Mouse (Mus musculus) liver, embryonic 12.5 days (tissue): ENCODE data around the gene Engase. TPM values are rescaled to one million over a fixed set of nuclear protein-coding genes. Genes with fewer than 3 reads are reported as not detected.

Experiments
- ATAC-seq: fragments of 200-750 bp; cut with Nextera tagmentation; 2 replicates; pipeline ENCODE4 v1.8.0; 2017; ENCODE audit warnings: moderate number of reproducible peaks, mild to moderate bottlenecking, moderate library complexity
- H3K27ac ChIP-seq: fragments of 300-500 bp; sonication (generic); 2 replicates; pipeline ENCODE4 v1.5.1; 2016; ENCODE audit warnings: mild to moderate bottlenecking
- H3K27me3 ChIP-seq: fragments of 300-500 bp; sonication (generic); replicated peaks from 2 replicates; pipeline ENCODE4 v1.6.1; 2016; ENCODE audit warnings: mild to moderate bottlenecking, moderate library complexity
- H3K36me3 ChIP-seq: fragments of 300-500 bp; sonication (generic); 2 replicates; pipeline ENCODE4 v1.6.1; 2016; ENCODE audit warnings: mild to moderate bottlenecking, moderate library complexity
- H3K4me1 ChIP-seq: fragments of 300-500 bp; sonication (generic); 2 replicates; pipeline ENCODE4 v1.6.1; 2016
- H3K4me2 ChIP-seq: fragments of 300-500 bp; sonication (generic); 2 replicates; pipeline ENCODE4 v1.6.1; 2016; ENCODE audit warnings: mild to moderate bottlenecking, moderate library complexity
- H3K4me3 ChIP-seq: fragments of 300-500 bp; sonication (generic); 2 replicates; pipeline ENCODE4 v1.5.1; 2016; ENCODE audit warnings: mild to moderate bottlenecking, moderate library complexity
- H3K9ac ChIP-seq: fragments of 300-500 bp; sonication (generic); 2 replicates; pipeline ENCODE4 v1.6.1; 2016; ENCODE audit warnings: mild to moderate bottlenecking, moderate library complexity
- H3K9me3 ChIP-seq: fragments of 300-500 bp; sonication (generic); replicated peaks from 2 replicates; pipeline ENCODE4 v1.6.1; 2016; ENCODE audit warnings: mild to moderate bottlenecking, moderate library complexity
- WGBS: fragments of 180-500 bp; shearing (Covaris S2); methylation state at CpG from one replicate; pipeline ENCODE4 v1.1.7; 2016; ENCODE audit not compliant: insufficient replicate concordance; 5-methylcytosine and 5-hydroxymethylcytosine counted together
- polyA plus RNA-seq: library from polyadenylated mRNA; unstranded; fragments of >200 nt; fragmentation: Nextera tagmentation; extraction: Ambion mirVana; gene quantifications from 2 replicates; pipeline ENCODE4 v1.2.1, GENCODE M21; 2016

Gene Engase
- 11.7 and 12.6 TPM in 2 replicates for polyA plus RNA-seq

DNA sequence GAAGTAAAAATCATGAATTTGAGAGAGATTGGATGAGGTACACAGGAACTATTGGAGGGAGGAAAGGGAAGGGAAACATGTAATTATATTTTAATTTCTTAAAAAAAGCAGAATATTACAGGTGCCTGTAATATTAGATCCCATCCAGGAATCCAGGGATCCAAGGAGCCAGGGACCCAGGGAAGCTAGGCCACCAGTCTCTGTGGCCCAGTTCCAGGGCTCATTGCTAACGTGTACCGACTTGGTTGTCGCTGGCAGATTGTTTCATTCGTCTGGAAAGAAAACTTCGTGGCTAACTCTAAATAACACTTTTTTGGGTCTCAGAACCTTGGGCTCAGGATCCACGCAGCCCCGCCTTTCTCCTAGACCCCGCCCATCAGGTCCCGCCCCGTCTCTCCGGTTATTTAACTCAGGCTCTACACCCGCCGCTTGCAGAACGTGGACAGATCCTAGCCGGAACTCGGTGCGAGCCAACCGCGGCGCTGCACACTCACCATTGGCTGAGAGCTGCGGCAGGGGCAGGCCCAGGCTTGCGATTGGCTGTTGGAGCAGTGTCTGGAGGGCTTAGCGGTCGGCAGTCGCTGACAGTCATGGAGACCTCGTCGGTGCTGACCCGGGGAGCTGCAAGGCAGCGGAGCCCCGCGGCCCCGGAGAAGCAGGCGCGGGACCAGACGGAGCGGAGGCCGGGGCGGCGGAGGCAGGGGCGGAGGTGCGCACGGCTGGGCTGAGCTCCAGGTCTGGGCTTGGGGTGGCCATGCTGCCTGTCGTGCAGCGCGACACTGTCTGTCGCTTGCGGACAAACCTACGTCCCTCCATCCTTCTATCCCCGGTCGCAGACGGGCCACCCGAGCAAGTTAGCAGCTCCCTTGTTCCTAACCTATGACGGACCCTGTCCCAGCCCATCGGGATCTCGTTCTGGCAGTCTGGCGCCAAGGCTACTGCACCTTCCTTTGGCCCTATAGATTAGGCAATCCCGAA lies at the start of gene Engase:
Gene Engase, plus strand, starts transcription at position 434 of the 978 bp plus-strand sequence.
- peak within 1 kb of the TSS; percentile 70 for H3K27ac ChIP-seq
- peak; percentile 99 for ATAC-seq
- H3K36me3 ChIP-seq, result peaks cover 24% of the 10 kb centered on the region
- H3K4me1 ChIP-seq, result peaks cover 46% of the 10 kb centered on the region
- H3K27me3 ChIP-seq, result no peaks in the 10 kb centered on the region
- H3K9me3 ChIP-seq, result no peaks in the 10 kb centered on the region
- H3K9ac ChIP-seq, result peak within 1 kb of the TSS; percentile 81
- peak within 1 kb of the TSS; percentile 94 for H3K4me2 ChIP-seq
- 1% methylated on average over 57 of the region's 57 CpGs for WGBS
- H3K4me3 ChIP-seq, result peak within 1 kb of the TSS; percentile 76

DNA sequence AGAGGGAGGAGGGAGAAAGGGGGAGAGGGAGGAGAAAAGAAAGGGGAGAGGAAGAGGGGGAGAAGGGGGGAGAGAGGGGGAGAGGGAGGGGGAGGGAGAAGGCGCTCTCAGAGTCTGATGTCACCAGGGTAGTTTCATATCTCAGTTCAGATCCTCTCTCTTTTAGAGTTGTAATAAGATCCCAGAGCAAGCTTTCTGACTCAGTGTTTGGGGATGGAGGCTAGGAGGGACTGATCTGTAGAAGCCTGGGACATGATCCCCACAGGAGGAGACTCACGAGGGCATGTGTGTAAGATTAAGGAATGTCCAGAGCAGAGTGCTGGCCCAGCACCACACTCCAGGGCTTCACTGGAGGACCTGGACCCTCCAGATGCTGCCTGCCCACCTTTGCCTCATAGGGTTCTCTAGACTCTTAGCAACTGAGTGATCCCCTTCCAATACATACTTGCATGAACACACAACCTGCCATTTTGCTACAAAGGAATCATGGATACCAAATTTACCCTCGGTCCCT lies 49.3 kb upstream of the Engase start:
- Histone ChIP-seq H3K27me3 (peaks cover 56% of the 10 kb centered on the region), H3K4me2 (no peak overlapping the region), H3K9ac (no peak overlapping the region), H3K27ac (no peak overlapping the region), H3K4me3 (no peak overlapping the region), H3K9me3 (no peaks in the 10 kb centered on the region), H3K36me3 (no peaks in the 10 kb centered on the region), H3K4me1 (peaks cover 24% of the 10 kb centered on the region)
- no peak for ATAC-seq
- 24% methylated on average over 3 of the region's 3 CpGs for WGBS

DNA sequence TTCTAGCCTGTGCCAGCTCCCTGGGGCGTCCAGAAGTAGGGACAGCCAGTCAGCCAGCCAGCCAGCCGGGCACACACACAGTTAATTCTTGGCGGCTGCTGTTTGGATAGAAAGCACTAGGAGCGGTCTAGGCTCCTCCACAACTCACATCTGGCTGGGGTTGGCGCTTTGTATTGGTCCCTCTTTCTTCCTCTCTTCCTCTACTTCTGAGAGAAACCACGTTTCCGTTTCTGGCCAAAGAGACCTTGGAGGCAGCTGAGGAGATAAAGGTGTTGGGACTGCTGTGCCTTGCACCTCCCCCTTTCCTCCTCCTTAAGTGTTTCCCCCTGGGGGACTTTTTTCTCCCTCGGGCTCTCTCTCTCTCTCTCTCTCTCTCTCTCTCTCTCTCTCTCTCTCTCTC lies 48.6 kb upstream of the Engase start, which contains the start of gene C1qtnf1:
Gene C1qtnf1, plus strand, starts transcription at position 218 of the 400 bp plus-strand sequence.
- Histone ChIP-seq H3K4me1 (peaks cover 24% of the 10 kb centered on the region), H3K9ac (peak within 1 kb of the TSS; percentile 29; the same call in 1 of the 2 replicates), H3K27me3 (peaks cover 54% of the 10 kb centered on the region), H3K4me2 (peak within 1 kb of the TSS; percentile 38), H3K36me3 (no peaks in the 10 kb centered on the region), H3K27ac (peak within 1 kb of the TSS; percentile 28; the same call in 1 of the 2 replicates), H3K4me3 (peak within 1 kb of the TSS; percentile 15; the same call in 1 of the 2 replicates), H3K9me3 (no peaks in the 10 kb centered on the region)
- WGBS, result under 1% methylated on average over 8 of the region's 8 CpGs
- no peak for ATAC-seq

DNA sequence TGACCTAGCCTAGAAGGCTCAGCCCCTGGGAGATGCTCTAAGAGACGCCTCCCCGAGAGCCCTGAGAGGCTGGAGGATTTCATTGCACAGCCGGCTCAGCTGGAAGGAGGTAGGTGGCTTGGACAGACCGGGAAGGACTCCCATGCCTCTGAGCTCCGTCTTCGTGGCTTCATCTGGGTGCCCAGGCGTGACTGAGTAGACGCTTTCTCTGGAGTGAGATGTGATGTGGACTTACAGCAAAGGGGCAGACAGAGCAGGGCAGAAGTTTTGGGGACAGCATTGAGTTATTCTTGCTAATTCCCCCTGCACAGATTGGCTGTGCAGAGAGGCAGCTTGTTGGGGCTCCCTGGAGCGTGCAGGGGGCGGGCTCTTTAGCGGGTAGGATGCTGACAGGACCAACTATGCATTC lies 48.2 kb upstream of the Engase start:
- H3K9ac ChIP-seq, result peak overlapping the region; percentile 29; the same call in 1 of the 2 replicates
- peaks cover 25% of the 10 kb centered on the region for H3K4me1 ChIP-seq
- whole genome bisulfite sequencing, result 11% methylated on average over 11 of the region's 11 CpGs
- no peaks in the 10 kb centered on the region for H3K9me3 ChIP-seq
- H3K27me3 ChIP-seq, result peaks cover 55% of the 10 kb centered on the region
- H3K4me3 ChIP-seq, result peak overlapping the region; percentile 15; the same call in 1 of the 2 replicates
- ATAC-seq, result no peak
- no peaks in the 10 kb centered on the region for H3K36me3 ChIP-seq
- peak overlapping the region; percentile 28; the same call in 1 of the 2 replicates for H3K27ac ChIP-seq
- H3K4me2 ChIP-seq, result peak overlapping the region; percentile 38

DNA sequence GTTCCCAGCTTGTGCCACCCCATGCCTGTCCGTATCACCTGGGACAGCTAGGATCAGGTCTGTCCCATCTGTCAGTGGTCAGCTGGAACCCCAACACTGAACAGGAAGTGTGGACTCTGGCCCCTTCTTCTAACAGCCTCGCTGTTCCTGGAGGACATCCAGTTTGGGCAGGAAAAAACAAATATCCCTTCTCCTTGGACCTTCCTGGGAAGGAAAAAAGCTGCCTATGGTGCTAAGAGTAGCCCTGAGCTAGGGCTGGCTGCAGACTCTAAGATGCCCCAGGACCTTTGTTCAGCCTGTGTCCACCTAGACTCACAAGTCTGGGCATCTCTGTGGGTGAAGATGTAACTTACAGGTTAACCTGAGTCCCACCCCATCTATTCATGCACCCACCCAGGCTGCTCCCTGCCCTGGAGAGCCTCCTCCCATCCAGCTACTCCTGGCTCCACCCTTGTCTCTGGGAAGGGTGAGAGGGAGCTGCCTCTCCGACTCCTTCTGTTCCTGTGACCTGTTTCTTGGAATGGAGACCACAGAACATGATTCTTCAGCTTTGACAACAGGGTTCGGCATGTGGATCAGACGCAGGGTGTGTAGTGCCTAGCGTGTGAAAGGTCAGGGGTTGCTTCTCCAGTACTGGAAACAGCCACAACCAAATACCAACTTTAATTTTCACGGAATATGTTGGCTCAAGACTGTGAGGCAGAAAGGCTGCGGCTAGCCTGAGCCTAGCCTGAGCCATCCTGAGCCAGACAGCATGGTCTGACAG lies 47.5 kb upstream of the Engase start:
- Histone ChIP-seq H3K9me3 (no peaks in the 10 kb centered on the region), H3K27ac (0 out of 2 replicates have a peak overlapping the region, but pooled peaks have one; percentile 17), H3K9ac (peak overlapping the region; percentile 29; the same call in 1 of the 2 replicates), H3K4me3 (peak overlapping the region; percentile 15; the same call in 1 of the 2 replicates), H3K36me3 (no peaks in the 10 kb centered on the region), H3K4me1 (peaks cover 24% of the 10 kb centered on the region), H3K27me3 (peaks cover 55% of the 10 kb centered on the region), H3K4me2 (peak overlapping the region; percentile 38)
- WGBS, result 53% methylated on average over 8 of the region's 8 CpGs
- no peak for ATAC-seq

DNA sequence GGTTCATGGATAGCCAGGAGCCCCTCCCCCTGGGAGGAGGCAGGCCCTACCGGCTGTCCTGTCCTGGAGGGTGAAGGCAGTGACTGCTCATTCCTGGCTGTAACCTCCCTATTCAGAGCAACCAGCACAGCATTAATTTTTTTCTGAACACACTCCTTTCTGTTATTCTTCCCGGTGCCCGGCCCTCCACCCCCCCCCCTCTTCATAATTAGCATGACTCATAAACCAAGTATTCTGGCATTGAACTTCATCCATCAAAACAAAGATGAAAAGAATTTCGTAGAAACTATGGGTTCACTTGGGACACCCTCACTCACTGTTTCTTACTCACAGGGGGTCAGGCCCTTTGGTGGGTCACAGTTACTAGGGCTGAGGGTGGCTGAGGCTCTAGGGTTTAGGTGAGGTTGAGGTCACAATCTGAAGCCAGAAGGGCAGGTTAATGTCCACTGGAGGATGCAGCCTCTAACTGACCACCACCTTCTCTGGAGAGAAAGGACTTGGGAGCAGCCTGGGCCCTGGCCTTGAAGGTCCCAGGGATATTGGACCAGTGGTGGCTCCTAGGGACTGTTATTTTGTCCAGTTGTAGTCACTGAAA lies 46.2 kb upstream of the Engase start:
- peaks cover 24% of the 10 kb centered on the region for H3K4me1 ChIP-seq
- H3K36me3 ChIP-seq, result no peaks in the 10 kb centered on the region
- H3K9ac ChIP-seq, result no peak overlapping the region
- no peak overlapping the region for H3K27ac ChIP-seq
- no peak for ATAC-seq
- H3K9me3 ChIP-seq, result no peaks in the 10 kb centered on the region
- no peak overlapping the region; the same call in 1 of the 2 replicates for H3K4me2 ChIP-seq
- H3K27me3 ChIP-seq, result peaks cover 52% of the 10 kb centered on the region
- 55% methylated on average over 4 of the region's 4 CpGs for WGBS
- no peak overlapping the region for H3K4me3 ChIP-seq

DNA sequence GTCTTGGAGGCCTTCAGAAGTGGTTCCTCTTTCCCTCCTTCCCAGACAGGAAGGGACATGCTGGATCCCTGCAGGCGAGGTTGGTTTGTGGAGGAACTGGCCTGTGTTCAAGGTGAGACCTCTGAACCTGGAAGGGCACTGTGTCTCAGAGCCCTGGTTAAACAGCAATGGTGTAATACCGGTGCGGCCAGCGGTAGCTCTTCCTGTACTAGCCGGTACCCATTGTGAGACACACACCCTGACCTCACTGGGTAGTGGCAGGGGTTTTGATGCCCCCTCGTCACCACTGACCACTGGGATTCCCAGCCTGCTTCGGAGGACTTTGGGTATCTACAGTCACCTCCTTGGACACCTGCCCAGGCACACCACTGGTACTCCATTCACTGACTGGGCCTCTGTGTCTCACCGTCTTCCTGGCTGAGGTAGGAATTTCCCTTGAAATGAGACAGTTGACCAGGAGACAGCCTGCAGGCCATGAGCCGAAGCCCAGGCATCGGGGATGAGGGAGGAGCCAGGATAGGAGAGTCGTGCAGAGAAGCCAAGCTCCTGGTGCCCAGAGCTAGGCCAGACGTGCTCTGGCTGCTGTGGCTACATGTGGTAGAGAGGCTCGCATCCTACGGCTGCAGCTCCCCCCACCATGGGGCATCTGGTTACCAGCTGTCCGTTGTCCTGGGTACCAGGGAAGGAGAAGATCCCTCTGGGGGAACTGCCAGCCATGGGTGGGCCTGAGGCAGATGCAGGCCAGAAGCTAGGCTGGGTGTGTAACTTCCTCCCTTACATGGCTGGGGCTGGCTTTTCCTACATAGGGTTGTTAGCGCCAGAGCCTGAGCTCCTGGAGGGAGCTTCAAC lies 45.3 kb upstream of the Engase start:
- Histone ChIP-seq H3K9me3 (no peaks in the 10 kb centered on the region), H3K27me3 (peaks cover 46% of the 10 kb centered on the region), H3K4me3 (no peak overlapping the region), H3K27ac (no peak overlapping the region), H3K4me1 (peaks cover 24% of the 10 kb centered on the region), H3K9ac (no peak overlapping the region), H3K4me2 (no peak overlapping the region), H3K36me3 (no peaks in the 10 kb centered on the region)
- no peak for ATAC-seq
- WGBS, result 76% methylated on average over 16 of the region's 16 CpGs

DNA sequence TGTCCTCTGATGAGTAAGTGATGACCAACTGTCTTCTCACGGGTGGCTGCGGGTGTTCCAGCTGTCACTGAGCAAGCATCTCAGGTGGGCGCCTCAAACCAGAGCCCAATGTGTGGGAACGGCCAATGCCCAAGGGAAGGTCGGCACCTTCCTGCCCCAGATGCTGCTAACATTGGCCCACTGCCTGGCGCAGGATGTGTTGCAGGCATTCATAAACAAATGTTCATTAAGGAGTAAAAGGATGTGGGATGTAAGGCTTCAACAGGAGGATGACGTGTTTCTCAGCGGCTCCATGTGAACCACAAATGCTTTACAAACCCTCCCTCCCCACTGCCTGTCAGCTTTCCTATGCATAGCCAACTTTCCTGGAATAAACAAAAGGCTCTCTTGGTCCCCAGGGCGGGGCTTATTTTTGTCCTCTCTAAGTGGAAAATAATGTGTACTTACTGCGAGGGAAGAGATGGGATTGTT lies 43.2 kb upstream of the Engase start:
- WGBS, result 55% methylated on average over 10 of the region's 10 CpGs
- Histone ChIP-seq H3K4me2 (peak overlapping the region; percentile 37), H3K9ac (no peak overlapping the region), H3K4me1 (peaks cover 16% of the 10 kb centered on the region), H3K9me3 (no peaks in the 10 kb centered on the region), H3K27me3 (peaks cover 30% of the 10 kb centered on the region), H3K27ac (no peak overlapping the region), H3K36me3 (no peaks in the 10 kb centered on the region), H3K4me3 (no peak overlapping the region)
- no peak for ATAC-seq

DNA sequence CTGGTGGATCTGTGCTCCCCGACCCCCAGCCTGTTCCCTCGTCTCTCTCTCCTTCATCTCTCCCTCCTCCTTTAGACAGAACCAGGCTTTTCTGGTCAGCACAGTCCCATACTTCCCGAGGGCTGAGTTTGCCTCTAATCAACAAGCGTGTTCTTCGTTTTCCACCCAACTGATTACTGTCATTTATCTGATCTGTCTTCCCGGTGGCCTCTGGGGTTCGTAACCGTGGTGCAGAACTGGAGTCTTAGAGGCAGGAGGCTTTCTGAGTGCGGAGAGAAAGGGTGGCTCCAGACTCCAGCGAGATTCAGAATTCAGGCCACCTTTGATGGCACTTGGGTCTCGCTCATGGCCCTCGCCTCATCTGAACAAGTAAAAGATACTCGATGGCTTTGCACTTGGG lies 42.5 kb upstream of the Engase start:
- peaks cover 23% of the 10 kb centered on the region for H3K27me3 ChIP-seq
- 22% methylated on average over 13 of the region's 13 CpGs for WGBS
- no peak for ATAC-seq
- peak overlapping the region; percentile 37 for H3K4me2 ChIP-seq
- no peak overlapping the region for H3K27ac ChIP-seq
- no peaks in the 10 kb centered on the region for H3K36me3 ChIP-seq
- H3K4me1 ChIP-seq, result peaks cover 20% of the 10 kb centered on the region
- H3K9me3 ChIP-seq, result no peaks in the 10 kb centered on the region
- no peak overlapping the region for H3K4me3 ChIP-seq
- H3K9ac ChIP-seq, result no peak overlapping the region

DNA sequence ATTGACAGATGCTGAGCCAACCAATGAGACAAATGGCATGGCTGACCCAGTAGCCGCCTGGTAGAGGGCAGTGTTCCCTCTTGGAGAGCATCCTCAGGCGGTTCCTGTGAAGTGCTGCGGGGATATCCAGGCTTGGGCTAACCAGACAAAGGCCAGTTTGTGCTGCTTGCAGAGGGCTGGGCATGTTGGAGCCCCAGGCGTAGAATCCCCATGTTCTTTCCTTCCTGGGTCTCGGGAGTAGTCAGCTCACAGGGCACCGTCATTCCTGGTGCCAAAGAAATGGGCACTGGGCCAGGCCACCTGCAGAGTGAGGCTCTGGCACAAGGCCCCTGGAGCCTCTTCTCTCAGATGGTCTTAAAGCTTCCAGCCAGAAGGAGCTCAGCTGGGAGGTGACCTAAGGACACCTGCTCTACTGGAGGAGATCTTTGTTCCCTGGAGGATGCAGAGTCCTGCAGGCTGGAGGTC lies 40.1 kb upstream of the Engase start:
- no peaks in the 10 kb centered on the region for H3K9me3 ChIP-seq
- peaks cover 17% of the 10 kb centered on the region for H3K4me1 ChIP-seq
- no peak overlapping the region for H3K4me3 ChIP-seq
- no peak overlapping the region for H3K9ac ChIP-seq
- no peak overlapping the region for H3K27ac ChIP-seq
- no peak overlapping the region for H3K4me2 ChIP-seq
- H3K36me3 ChIP-seq, result no peaks in the 10 kb centered on the region
- ATAC-seq, result no peak
- H3K27me3 ChIP-seq, result peaks cover 19% of the 10 kb centered on the region
- WGBS, result 40% methylated on average over 6 of the region's 6 CpGs
